Mouse (Mus musculus): Measurements from ENCODE around the gene Pcgf1.

Pcgf1 gene

DNA sequence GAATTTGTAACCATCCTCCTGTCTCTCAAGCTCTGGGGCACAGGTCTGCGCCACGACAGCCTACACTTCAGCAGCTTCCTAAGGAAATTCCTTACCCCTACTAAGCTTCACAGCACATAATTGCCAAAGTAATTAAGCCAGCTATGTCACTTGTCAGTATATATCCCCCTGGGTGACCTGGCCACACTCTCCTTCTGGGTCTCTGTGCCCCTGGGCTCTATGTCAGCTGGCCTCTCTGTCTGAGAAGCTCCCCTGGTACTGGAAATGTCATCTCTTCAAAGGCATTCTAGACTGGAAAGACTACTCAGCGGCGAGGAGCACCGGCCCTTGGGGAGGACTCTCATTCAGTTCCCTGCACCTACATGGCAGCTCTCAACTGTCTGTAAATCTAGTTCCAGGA is 45.3 kb downstream of the Pcgf1 start:
- no peak for DNase-seq (ENCODE audit: low spot score in 2 of 2)

GRCm38 (mm10) chr6:83124851-83125312 is 47.2 kb downstream of the Pcgf1 start:
- peak; percentile 90 to 93 for DNase-seq (ENCODE audit: low spot score in 2 of 2)

GRCm38 (mm10) chr6:83125331-83125730 is 47.7 kb downstream of the Pcgf1 start, which contains the start of gene Ino80b:
Gene Ino80b, minus strand, starts transcription at chr6:83125431.
- DNase-seq (ENCODE audit: low spot score in 2 of 2), result no peak

DNA sequence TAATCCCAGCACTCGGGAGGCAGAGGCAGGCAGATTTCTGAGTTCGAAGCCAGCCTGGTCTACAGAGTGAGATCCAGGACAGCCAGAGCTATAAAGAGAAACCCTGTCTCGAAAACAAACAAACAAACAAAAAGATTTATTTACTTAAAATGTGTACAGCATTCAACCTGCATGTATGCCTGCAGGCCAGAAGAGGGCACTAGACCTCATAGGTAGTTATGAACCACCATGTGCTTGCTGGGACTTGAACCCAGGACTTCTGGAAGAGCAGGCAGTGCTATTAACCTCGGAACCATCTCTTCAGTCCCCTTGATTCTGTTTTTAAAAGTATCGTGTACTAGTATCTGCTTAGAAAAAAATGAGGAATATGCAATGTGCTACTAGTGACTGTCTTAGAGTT is 49.8 kb downstream of the Pcgf1 start:
- no peak for DNase-seq (ENCODE audit: low spot score in 2 of 2)
